Mouse (Mus musculus) 3T3-L1 (cell line): Measurements from ENCODE around the gene Mcub.
A peak's percentile ranks its signal among the peaks of the same experiment; 100 is the strongest.

Experiments
- DNase-seq: peaks from one replicate; pipeline ENCODE4 v3.0.0-alpha.2; 2015; ENCODE audit warnings: low read depth, low spot score

Gene Mcub

DNA sequence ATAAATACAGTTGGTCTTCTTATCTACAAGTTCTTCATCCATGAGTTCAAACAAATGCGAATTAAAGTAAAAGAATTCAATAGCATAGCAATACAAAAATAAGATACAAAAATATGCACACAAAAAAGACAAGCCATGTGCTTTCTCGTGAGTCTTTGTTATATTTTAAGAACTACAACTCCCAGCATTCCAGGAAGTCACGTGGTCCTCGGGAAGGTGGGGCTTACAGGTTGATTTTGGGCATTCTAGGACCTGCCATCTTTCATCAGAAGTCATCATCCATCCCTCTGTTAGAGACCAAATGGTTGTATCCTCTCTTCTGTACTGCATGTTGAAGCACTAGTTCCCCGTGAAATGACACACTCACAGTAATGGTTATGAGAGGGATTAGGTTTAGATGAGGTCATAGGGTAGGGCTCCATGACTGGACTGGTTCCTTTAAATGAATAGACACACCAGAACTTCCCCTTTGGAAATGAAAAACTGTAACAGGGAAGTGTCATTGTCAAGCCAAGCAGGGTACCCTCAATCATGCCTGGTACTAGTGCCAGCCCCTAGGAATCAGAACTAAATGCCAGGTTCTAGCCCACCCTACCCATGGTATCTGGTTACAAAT, 20.7 kb downstream of the Mcub start:
- no peak for DNase-seq

DNA sequence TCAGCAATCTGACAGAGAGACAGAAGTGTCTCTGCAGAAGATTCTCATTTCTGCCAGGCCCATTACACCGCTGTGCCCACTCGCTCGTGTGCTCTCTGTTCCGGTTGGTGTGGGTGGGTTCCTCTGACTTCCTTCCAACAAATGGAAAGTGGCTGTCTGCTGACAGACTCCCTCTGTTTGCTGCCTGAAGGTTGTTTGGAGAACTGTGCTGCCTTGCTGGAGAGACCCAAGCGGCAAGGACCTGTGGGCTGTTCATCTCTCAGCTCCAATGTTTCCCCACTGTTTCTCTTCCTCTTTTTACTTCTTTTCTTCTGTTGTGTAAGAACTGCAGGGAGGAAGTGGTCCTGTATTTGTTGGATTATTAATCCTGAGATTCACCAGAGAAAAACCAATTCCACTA, 21.6 kb downstream of the Mcub start:
- DNase-seq = no peak

DNA sequence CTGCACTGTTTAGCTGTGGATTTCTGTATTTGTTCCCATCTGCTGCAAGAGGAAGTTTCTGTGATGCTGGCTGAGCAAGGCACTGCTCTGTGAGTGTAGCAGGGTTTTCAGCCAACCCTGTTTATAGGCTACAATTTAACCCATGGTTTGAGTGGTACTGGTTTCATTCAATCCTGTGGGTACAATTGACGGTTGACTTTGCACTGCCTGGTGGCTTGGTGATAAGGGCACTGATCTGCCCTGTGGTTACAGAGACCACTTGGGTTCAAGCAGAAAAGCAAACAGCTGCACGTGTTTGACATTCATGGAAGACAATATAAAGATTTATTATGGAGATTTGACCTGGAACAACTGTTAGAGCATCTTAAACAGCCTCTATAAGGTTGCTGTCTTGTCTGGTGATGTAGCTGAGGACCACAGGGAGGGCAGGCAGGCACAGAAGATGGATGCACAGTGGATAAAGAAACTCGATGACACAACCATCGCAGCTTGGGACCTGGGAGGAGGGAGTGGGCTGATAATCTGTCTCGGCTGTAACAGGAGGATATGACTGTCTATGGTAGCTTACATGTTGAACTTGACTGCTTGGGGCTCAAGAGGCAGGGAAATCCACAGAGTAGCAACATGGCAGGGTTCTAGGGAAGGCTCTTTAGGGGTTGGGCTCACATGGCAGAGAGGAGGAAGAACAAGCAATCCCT, 23.6 kb downstream of the Mcub start:
- no peak for DNase-seq

DNA sequence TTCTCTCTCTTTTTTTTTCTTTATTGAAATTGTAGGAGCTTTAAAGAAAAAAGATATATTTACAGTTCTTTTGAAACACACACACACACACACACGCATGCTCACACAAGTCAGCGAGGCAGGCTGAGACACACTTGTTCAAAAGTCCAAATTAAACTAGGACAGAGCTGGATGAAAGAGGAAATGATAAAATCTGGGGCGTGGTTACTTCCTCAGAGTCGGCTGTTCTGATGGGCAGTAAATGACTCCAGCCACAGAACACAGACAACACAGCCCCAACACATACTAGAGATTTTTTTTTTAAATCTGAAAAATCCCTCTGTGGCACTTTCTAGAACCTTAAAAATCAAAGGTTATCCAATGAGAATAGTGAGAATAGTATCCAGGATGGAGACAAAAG, 26.2 kb downstream of the Mcub start:
- DNase-seq = no peak

DNA sequence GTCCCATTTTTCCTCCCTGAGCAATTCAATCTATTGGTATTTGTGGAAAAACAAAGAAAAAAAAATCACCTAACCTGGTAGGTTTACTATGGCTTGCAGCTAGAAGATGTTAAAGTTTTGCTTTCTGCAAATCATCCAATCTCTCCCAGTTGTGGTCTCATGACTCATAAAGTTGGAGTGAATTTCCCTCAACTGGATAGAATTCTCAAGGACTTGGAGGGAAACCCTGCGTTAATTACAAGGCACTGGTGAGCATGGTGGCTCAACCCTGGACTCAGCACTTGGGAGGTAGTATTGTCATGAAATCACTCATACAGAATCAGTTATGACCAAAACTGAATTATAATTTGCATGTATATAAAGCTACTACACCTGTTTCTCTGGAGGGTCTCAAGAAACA, 28.7 kb downstream of the Mcub start:
- peak; percentile 79 for DNase-seq

DNA sequence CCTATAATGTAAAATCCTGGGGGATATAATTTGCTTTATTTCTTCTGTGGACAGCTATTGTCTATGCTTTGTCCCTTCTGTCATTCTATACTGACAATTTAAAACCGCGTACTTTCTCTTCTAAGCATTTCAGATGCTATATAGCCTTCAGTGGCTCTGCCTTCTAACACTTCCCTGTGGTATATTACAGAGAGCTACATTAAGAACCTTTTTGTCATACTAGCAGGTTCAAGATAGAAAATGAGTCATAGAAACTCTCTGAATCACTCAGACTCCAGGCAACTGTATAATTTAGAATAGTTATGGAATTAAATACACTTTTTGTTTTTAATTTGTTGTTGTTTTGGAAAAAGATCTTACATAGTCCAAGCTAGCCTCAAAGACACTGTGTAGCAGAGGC, 29.2 kb downstream of the Mcub start:
- DNase-seq = peak; percentile 44

DNA sequence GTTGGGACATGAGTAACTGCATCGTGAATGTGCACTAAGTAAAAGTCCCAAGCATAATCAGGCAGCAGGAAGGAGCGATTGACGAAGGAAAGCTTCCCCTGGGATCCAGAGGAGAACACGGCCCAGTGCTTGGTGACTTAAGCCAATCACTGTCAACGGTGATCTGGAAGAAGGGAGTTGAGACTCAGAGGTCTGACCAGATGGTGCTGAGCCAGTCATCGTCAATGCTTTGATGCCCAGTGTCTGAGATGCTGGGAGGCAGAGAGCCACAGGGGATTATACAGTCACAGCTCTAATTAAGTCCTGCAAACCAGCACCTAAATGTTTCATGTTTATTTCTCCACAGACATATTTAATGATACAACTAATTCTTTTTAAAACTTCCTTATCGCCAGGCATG, 30.9 kb downstream of the Mcub start:
- DNase-seq = no peak

DNA sequence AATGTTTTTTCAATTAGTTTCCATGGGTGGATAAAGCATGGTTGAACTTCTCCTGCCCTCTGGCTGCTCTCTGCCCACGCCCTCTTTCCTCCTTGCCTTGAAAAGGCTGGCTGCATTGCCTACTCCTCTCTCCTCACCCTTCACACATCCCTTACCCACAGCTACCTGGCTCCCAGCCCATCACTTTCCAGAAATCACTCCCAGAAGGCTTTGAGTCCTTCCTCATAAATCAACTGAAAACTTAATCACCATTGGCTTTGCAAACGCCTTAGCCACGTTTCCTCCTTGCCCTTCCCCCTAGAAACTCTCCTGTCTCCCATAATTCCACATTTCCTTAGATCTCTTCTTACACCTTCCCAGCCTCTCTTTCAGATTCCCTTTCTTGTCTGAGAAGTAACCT, 32.2 kb downstream of the Mcub start:
- DNase-seq = peak; percentile 84

DNA sequence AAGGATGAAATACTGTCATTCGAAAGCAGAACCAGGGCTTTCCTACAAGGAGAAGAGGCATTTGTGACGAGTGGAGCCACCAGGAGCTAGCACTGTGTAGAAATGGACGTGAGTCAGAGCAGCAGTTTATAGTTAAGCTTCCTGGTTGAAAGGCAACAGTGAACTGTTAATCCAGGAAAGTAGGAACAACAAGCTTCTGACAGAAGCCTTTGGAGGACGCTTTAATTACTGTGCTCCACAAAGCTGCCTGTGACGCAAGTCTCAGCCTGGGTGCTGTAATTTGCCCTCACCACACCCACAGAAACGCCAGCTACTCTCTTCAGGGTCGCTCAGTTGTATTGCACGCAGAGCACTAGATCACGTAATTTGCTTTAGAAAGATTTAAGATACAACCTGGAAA, 33.4 kb downstream of the Mcub start:
- no peak for DNase-seq

DNA sequence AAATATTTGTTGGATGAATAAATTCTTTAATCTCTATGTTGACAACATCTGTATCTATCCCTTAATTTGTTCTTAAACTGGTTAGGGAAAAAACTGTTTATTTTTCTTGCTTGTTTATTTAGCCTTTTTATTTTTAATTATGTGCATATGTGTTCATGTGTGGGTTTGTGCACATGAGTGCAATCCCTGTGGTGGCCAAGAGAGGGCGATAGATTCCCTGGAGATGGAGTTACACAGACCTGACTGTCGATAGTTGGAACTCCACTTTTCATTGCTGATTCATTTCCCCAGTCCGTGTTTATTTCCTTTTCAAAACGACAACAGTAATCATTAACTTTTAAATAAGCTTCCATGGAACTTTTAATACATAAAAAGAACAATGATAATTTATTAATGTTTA, 37.6 kb downstream of the Mcub start:
- peak; percentile 52 for DNase-seq

DNA sequence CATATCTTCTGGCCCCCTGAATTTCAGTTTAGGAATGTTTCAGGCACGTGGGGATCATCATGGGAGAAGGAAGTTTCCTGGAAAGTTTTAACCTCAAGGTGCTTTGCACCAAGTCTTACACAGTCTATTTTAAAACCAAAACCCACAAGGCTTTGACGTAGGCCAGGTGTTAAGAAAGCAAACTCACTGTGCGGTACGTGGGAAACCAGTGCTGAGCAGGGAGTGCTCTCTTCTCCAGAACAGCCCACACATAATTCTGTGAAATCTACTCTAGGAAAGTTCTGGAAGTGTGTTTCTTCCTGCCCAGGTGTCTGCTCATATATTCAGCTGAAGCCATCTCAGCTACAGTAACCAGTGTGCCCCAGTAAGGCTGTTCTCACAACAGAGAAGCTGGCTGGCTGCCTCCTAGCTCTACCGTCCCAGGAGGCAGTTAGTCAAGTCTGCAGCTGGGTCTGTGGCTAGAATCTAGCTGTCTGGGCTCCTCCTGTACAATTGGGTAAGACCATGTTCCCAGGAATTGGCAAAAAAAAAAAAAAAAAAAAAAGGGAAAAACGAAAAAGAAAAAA, 39.7 kb downstream of the Mcub start:
- peak; percentile 79 for DNase-seq

DNA sequence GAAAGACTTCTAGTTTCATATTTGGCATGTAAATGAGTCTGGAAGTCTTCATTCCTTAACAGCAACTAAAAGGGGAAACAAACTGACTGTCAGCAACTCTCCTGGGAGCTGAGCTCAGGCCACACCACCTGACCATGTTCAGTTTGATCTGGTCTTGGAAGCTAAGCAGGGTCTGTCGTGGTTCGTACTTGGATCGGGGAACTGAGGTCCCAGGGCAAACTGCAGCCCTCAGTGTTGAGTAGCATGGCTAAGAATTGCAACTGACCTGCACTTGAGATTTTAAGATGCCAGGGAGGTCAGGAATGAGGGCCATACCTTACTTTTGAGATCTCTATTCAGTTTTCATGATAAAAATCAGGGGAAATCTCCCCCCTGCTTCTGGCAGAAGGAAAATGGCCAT, 44.1 kb downstream of the Mcub start:
- no peak for DNase-seq

DNA sequence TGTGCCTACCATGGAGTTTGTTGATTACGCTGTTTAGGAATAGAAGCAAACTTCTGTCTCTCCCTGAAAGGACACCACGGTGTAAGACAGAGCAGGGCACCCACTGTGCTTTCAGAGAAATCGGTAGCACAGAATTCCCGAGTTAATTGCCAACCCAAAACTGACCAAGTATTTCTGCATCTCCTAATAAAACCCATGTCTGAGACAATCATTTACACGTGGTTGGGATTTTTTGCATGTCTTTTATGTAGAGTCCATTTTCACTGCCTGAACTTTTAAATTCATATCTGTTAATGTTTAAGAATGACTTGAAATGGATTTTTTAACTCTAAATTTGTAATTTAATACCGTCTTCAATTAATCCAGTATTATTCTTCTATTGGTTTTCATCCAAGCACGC, 46.4 kb downstream of the Mcub start:
- no peak for DNase-seq

DNA sequence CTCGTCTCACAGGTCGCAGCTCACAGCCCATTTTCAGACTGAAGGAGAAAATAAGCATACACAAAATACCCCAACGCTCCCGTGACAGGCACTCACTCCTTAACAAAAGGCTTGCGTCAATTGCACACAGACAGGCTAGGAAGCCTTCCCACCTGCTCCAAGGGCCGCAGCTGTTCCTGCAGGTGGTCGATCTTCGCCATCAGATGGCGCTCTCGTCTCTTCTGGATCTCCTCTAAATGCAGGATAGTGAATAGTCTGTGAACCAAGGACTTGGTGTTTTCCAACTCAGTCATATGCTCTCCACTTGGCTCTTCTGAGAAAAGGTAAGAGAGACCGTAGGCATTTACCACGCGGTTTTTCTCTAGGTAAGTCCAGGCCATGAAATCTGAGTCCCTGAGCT, 51.6 kb downstream of the Mcub start:
- DNase-seq = peak; percentile 79

DNA sequence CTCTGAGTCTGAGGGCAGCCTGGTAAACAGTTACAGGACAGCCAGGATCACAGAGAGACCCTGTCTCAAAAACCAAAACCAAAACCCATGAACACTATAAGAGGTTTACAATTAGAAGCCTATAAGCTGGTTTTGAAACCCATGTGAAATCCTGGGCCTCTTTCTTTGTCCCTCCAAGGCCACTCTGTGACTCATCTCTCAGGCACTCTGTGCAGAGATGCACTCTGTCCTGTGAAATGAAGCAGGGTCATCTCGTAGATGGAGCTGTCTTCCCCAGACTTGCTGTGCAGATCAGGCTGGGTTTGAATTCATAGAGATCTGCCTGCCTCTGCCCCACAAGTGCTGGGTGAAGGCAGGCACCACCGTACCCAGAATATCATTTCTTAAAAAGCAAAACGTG, 52.6 kb downstream of the Mcub start:
- DNase-seq = peak; percentile 67

DNA sequence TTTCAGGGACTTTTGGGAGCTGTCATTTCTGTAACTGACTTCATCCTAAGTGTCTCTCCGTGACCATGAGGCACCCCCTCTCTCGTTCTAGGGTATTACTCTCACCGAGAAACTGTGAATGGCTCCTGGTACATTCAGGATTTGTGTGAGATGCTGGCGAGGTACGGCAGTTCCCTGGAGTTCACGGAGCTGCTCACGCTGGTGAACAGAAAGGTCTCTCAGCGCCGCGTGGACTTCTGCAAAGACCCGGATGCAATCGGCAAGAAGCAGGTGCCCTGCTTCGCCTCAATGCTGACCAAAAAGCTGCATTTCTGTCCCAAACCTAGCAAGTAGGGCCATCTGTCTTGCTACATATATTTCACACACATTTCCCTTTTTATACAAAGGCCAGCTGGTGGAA, 56.8 kb downstream of the Mcub start:
- DNase-seq = no peak

DNA sequence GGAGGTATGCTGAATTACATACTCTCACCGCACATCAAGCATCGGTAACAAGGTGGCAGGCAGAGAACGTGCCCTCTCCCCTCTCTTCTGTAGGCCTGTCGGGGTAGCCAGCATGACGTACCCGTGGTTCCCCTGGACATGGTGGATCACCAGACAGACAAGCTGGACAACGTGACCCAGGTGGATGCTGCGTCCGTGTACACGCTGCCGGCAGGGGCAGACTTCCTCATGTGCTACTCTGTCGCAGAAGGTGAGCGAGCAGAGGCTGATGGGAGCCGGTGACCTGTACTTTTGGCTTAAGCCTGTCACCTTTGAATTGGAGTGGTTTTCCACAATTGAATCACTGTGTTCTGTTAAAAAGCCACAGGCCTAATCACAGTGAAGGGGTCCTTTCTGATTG, 58.0 kb downstream of the Mcub start:
- DNase-seq = no peak

DNA sequence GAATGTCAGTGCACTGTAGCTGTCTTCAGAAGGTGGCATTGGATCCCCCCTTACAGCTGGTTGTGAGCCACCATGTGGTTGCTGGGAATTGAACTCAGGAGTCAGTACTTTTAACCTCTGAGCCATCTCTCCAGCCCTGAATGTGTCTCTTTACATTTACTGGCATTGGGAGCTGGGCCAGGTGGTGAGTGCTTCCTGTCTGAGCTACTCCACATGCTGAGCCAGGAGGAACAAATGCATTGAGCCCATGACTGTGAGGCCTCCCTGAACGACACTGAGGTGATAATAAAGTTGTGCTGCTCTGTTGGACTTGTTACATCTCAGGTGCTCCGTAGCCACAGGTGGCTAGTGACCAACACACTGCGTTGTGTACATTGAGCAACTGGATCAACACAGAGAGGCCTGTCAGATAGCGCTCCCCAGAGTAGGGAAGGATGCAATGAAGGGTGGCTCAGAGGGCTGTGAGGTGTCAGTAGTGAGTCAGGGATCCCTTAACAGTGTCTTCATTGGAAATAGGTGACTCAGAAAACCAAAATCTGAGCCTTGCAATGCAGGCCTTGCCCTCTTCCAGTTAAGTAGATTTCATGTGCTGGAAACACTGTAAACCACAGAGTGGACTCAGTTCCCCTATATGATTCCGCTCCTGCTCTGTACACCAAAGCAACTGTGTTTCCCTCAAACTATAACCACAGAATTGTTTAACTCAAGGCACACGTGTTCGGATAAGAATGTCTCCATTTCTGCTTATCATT, 65.4 kb downstream of the Mcub start:
- peak; percentile 62 for DNase-seq

DNA sequence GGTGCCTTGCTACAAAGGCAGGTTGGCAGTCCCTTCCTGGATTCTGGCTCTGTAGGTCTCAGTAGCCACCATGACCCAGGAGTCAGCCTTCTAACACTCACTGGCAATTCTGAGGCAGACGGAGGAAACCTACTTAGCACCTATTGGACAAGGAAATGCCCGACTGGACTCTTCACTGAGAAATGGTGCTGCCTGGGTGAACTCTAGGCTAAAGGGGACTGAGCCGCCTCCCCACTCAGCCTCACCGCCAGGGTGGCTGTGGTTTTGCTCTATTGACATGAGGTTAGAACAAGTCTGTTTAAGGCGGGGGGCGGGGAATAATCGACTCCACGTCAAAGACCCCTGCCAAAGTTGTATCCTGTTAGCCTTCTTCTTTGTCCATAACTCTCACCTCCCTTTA, 66.1 kb downstream of the Mcub start:
- no peak for DNase-seq

DNA sequence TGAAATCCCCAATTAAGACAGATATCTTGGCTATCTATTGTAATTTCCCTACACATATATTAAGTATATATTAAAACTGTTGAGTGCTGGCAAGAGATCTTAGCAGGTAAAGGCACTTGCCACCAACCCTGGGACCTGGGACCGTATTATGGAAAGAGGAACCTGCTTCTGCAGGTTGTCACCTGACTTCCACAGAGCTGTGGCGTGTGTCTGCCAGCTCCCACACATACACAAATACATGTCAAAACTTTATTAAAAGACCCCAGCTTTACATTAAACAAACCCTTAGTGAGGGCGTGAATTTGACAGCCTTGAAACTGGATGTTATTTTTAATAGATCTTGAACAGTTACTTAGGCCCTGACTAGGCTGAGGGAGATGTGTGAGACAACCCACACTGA, 66.6 kb downstream of the Mcub start:
- no peak for DNase-seq

DNA sequence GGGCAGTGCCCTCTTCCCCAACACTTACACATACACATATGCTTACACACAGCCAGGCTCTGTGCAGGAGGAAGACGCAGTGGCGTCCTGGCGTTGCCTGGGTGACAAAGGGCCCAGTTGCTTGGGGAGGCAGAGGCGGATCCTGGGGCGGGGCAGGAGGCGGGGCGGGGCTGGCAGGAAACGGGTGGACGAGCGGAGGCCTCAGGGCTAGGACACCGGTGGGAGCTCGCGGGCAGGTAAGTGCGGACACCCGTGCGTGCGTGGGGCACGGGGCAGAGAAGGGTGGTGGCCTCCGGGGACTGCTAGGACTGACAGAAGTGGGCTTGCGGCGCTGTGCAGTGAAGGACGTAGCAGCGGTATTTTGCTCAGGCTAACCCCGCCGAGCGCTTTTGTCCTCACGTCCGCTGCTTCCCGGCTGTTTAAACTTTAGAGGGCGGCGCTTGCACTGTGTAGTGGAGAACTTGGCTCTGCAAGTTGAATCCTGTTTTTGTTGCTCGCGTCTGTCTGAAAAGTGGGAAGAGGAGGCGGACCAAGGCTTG, 68.7 kb downstream of the Mcub start, which contains the start of gene Casp6:
Gene Casp6 (plus strand): TSS at position 155 of the 539 bp plus-strand sequence.
- DNase-seq = peak; percentile 83

DNA sequence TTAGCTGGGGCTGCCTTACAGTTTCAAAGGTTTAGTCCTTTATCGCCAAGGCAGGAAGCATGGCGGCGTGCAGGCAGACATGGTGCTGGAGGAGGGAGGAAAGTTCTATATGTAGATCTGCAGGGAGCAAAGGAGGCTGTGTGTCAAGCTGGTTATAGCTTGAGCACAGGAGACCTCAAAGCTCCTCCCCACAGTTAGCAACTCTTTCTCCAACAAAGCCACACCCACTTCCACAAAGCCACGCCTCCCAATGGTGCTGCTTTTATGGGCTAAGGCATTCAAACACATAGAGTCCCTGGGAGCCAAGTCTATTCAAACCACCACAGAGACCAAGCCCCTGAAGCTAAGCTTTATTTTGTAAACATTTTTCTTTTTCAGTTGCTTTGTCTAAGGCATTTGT, 71.1 kb downstream of the Mcub start:
- DNase-seq = peak; percentile 42
